Mouse (Mus musculus) limb, embryonic 14.5 days (tissue): ENCODE data around the gene Gm884. TPM values are rescaled to one million over a fixed set of nuclear protein-coding genes. Genes with fewer than 3 reads are reported as not detected.
A peak's percentile ranks its signal among the peaks of the same experiment; 100 is the strongest.

Experiments
- ATAC-seq: fragments of 200-750 bp; cut with Nextera tagmentation; 2 replicates; pipeline ENCODE4 v1.8.0; 2017; ENCODE audit warnings: low read depth, moderate number of reproducible peaks, moderate TSS enrichment; ENCODE audit not compliant: low FRiP score
- DNase-seq: peaks from one replicate; pipeline ENCODE4 v3.0.0-alpha.2; 2015; ENCODE audit warnings: low spot score
- H3K27ac ChIP-seq: fragments of 300-500 bp; sonication (generic); replicated peaks from 2 replicates; pipeline ENCODE4 v1.5.1; 2014; ENCODE audit warnings: low read depth, mild to moderate bottlenecking, low read length, moderate library complexity, mixed read lengths
- H3K27me3 ChIP-seq: fragments of 300-500 bp; sonication (generic); 2 replicates; pipeline ENCODE4 v1.6.1; 2014; ENCODE audit warnings: low read length, mixed read lengths; ENCODE audit not compliant: control insufficient read depth, insufficient read depth
- H3K36me3 ChIP-seq: fragments of 300-500 bp; sonication (generic); 2 replicates; pipeline ENCODE4 v1.6.1; 2014; ENCODE audit warnings: mild to moderate bottlenecking, low read length, moderate library complexity, mixed read lengths; ENCODE audit not compliant: control insufficient read depth, insufficient read depth
- H3K4me1 ChIP-seq: fragments of 300-500 bp; sonication (generic); 2 replicates; pipeline ENCODE4 v1.6.1; 2014; ENCODE audit warnings: antibody characterized with exemption, low read length, mixed read lengths; ENCODE audit not compliant: control insufficient read depth, insufficient read depth
- H3K4me2 ChIP-seq: fragments of 300-500 bp; sonication (generic); replicated peaks from 2 replicates; pipeline ENCODE4 v1.6.1; 2014; ENCODE audit warnings: low read depth, mild to moderate bottlenecking, low read length, moderate library complexity; ENCODE audit not compliant: severe bottlenecking
- H3K4me3 ChIP-seq: fragments of 300-500 bp; sonication (generic); replicated peaks from 2 replicates; pipeline ENCODE4 v1.5.1; 2014; ENCODE audit warnings: low read length
- H3K9ac ChIP-seq: fragments of 300-500 bp; sonication (generic); 2 replicates; pipeline ENCODE4 v1.6.1; 2014; ENCODE audit warnings: mild to moderate bottlenecking, low read depth, low read length, moderate library complexity; ENCODE audit not compliant: severe bottlenecking
- H3K9me3 ChIP-seq: fragments of 300-500 bp; sonication (generic); 2 replicates; pipeline ENCODE4 v1.6.1; 2016; ENCODE audit warnings: low read length; ENCODE audit not compliant: control insufficient read depth
- POLR2A ChIP-seq: fragments of 200-500 bp; IDR thresholded peaks from 2 replicates; pipeline ENCODE4 v1.8.0; 2012; ENCODE audit warnings: inconsistent platforms, mild to moderate bottlenecking, moderate library complexity, borderline replicate concordance; ENCODE audit not compliant: insufficient read depth, insufficient read length; ENCODE audit errors: extremely low read depth
- WGBS: fragments of 180-500 bp; shearing (Covaris S2); extraction: QIAGEN DNeasy Blood & Tissue Kit; methylation state at CpG from one replicate; pipeline ENCODE4 v1.1.7; 2014; 5-methylcytosine and 5-hydroxymethylcytosine counted together
- polyA plus RNA-seq, 2 experiments: library from polyadenylated mRNA; depleted of rRNA in 1 of 2; stranded (reverse) in 1 of 2; unstranded in 1 of 2; fragments of >200 nt; fragmentation: Nextera tagmentation in 1 of 2; extraction: Ambion mirVana in 1 of 2; gene quantifications; 2 replicates each; pipeline versions ENCODE4 v1.2.1 to v1.2.3; 2012 to 2014

The Gm884 gene
- polyA plus RNA-seq, 2 experiments, result not detected

DNA sequence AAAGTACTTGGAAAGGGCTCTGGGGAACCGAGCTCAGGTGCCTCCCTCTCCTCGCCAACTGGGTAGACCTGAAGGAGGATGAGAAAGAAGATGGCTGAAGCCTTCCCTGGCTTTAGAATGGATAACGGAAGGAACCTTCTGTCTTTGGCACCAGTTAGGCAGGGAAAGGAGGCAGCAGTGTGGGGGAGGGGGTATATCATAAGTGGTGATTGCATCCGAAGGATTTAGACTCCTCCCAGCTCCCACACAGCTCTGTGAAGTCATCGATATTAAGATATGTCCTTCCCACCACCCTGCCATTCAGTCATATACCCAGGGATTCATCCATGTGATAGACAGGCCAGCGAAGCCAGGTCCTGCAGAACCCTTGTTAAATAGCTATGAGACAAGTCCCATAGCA lies 30.5 kb upstream of the Gm884 start:
- no peaks in the 10 kb centered on the region for H3K36me3 ChIP-seq
- no peak overlapping the region for H3K9ac ChIP-seq
- ATAC-seq (no peak), DNase-seq (no peak)
- H3K27ac ChIP-seq, result no peak overlapping the region
- no peaks in the 10 kb centered on the region for H3K9me3 ChIP-seq
- peaks cover 6% of the 10 kb centered on the region for H3K4me1 ChIP-seq
- 80% methylated on average over 6 of the region's 6 CpGs for WGBS
- no peak overlapping the region for H3K4me3 ChIP-seq
- peaks cover 55% of the 10 kb centered on the region for H3K27me3 ChIP-seq
- H3K4me2 ChIP-seq, result no peak overlapping the region
- TF ChIP-seq POLR2A, result no peak

GRCm38 (mm10) chr11:103649983-103650493 lies 29.1 kb upstream of the Gm884 start:
- 3% methylated on average over 37 of the region's 37 CpGs for WGBS
- DNase-seq, result no peak
- peaks cover 55% of the 10 kb centered on the region for H3K27me3 ChIP-seq
- peak overlapping the region; percentile 39 for H3K4me3 ChIP-seq
- H3K27ac ChIP-seq, result no peak overlapping the region
- H3K9ac ChIP-seq, result peak overlapping the region; percentile 12; the same call in 1 of the 2 replicates
- ATAC-seq, result no peak
- H3K36me3 ChIP-seq, result no peaks in the 10 kb centered on the region
- peaks cover 6% of the 10 kb centered on the region for H3K4me1 ChIP-seq
- peak overlapping the region; percentile 76 for H3K4me2 ChIP-seq
- no peak for TF ChIP-seq POLR2A
- H3K9me3 ChIP-seq, result no peaks in the 10 kb centered on the region

DNA sequence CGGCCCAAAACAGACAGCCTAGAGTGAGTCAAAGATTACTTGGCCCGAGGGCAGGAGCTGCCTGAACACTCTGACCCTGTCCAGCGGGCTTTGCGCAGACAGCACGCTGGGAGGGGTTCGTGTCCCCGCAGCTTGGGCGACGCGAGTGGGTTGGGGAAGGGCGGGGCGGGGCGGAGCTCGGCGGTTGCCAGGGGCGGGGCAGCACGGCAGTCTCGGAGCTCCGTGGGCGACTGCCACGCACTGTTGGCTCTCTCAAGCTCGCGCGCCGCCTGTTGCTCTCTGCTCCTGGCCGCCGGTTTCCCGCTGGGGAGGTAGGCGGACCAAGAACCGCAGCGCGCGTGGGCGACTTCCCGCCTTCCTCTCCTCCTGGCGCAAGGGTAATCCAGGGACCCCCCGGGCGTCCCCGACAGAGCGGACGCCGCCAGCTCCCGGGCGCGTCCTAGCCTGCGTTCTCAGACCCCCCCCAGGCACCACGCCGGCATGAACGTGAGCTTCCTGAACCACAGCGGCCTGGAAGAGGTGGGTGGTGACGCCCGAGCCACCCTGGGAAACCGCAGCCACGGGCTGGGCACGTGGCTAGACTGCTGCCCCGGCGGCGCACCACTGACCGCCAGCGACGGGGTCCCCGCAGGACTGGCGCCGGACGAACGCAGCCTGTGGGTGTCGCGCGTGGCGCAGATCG lies 28.5 kb upstream of the Gm884 start, which contains the start of gene Rprml:
TSS of gene Rprml (plus strand) at position 270 of the 682 bp plus-strand sequence.
- peak within 1 kb of the TSS; percentile 76 for H3K4me2 ChIP-seq
- TF ChIP-seq POLR2A, result no peak
- DNase-seq (no peak), ATAC-seq (no peak)
- no peak within 1 kb of the TSS for H3K27ac ChIP-seq
- no peaks in the 10 kb centered on the region for H3K36me3 ChIP-seq
- peak within 1 kb of the TSS; percentile 39 for H3K4me3 ChIP-seq
- H3K27me3 ChIP-seq, result peaks cover 55% of the 10 kb centered on the region
- H3K4me1 ChIP-seq, result peaks cover 6% of the 10 kb centered on the region
- H3K9me3 ChIP-seq, result no peaks in the 10 kb centered on the region
- H3K9ac ChIP-seq, result peak within 1 kb of the TSS; percentile 12; the same call in 1 of the 2 replicates
- WGBS, result 3% methylated on average over 44 of the region's 71 CpGs

GRCm38 (mm10) chr11:103648656-103649055 lies 27.7 kb upstream of the Gm884 start:
- Histone ChIP-seq H3K4me2 (no peak overlapping the region), H3K9me3 (no peaks in the 10 kb centered on the region), H3K27me3 (peaks cover 55% of the 10 kb centered on the region), H3K36me3 (no peaks in the 10 kb centered on the region), H3K4me1 (peaks cover 6% of the 10 kb centered on the region), H3K9ac (no peak overlapping the region), H3K4me3 (no peak overlapping the region), H3K27ac (no peak overlapping the region)
- 27% methylated on average over 7 of the region's 7 CpGs for WGBS
- ATAC-seq (no peak), DNase-seq (no peak)
- no peak for TF ChIP-seq POLR2A

GRCm38 (mm10) chr11:103647921-103648620 lies 27.1 kb upstream of the Gm884 start:
- Histone ChIP-seq H3K27ac (no peak overlapping the region), H3K27me3 (peaks cover 55% of the 10 kb centered on the region), H3K9ac (no peak overlapping the region), H3K4me3 (no peak overlapping the region), H3K36me3 (no peaks in the 10 kb centered on the region), H3K4me1 (peaks cover 6% of the 10 kb centered on the region), H3K9me3 (no peaks in the 10 kb centered on the region), H3K4me2 (no peak overlapping the region)
- no peak for TF ChIP-seq POLR2A
- ATAC-seq (no peak), DNase-seq (no peak)
- 13% methylated on average over 11 of the region's 11 CpGs for WGBS
